Mouse (Mus musculus) embryonic facial prominence, embryonic 15.5 days (tissue): Measurements from ENCODE around the gene Apoc1. TPM values are rescaled to one million over a fixed set of nuclear protein-coding genes. Genes with fewer than 3 reads are reported as not detected.
A peak's percentile ranks its signal among the peaks of the same experiment; 100 is the strongest.

Experiments used
- ATAC-seq: fragments of 200-750 bp; cut with Nextera tagmentation; 2 replicates; pipeline ENCODE4 v1.8.0; 2017; ENCODE audit warnings: low read depth, moderate TSS enrichment; ENCODE audit not compliant: insufficient number of reproducible peaks, low FRiP score, low TSS enrichment
- H3K27ac ChIP-seq: fragments of 300-500 bp; sonication (generic); replicated peaks from 2 replicates; pipeline ENCODE4 v1.5.1; 2015; ENCODE audit warnings: mild to moderate bottlenecking, inconsistent platforms
- H3K27me3 ChIP-seq: fragments of 300-500 bp; sonication (generic); 2 replicates; pipeline ENCODE4 v1.6.1; 2015; ENCODE audit warnings: inconsistent platforms
- H3K36me3 ChIP-seq: fragments of 300-500 bp; sonication (generic); 2 replicates; pipeline ENCODE4 v1.6.1; 2015; ENCODE audit warnings: mild to moderate bottlenecking, inconsistent platforms
- H3K4me1 ChIP-seq: fragments of 300-500 bp; sonication (generic); 2 replicates; pipeline ENCODE4 v1.6.1; 2015; ENCODE audit warnings: inconsistent platforms
- H3K4me2 ChIP-seq: fragments of 300-500 bp; sonication (generic); replicated peaks from 2 replicates; pipeline ENCODE4 v1.6.1; 2015; ENCODE audit warnings: mild to moderate bottlenecking, inconsistent platforms
- H3K4me3 ChIP-seq: fragments of 300-500 bp; sonication (generic); replicated peaks from 2 replicates; pipeline ENCODE4 v1.5.1; 2015; ENCODE audit warnings: mild to moderate bottlenecking, inconsistent platforms
- H3K9ac ChIP-seq: fragments of 300-500 bp; sonication (generic); 2 replicates; pipeline ENCODE4 v1.6.1; 2015; ENCODE audit warnings: inconsistent platforms
- H3K9me3 ChIP-seq: fragments of 300-500 bp; sonication (generic); replicated peaks from 2 replicates; pipeline ENCODE4 v1.6.1; 2016; ENCODE audit warnings: inconsistent platforms
- WGBS: fragments of 180-500 bp; shearing (Covaris S2); methylation state at CpG from one replicate; pipeline ENCODE4 v1.1.7; 2015; 5-methylcytosine and 5-hydroxymethylcytosine counted together
- polyA plus RNA-seq: library from polyadenylated mRNA; unstranded; fragments of >200 nt; fragmentation: Nextera tagmentation; extraction: Ambion mirVana; gene quantifications from 2 replicates; pipeline ENCODE4 v1.2.1, GENCODE M21; 2015

Apoc1 gene
- polyA plus RNA-seq, 1 experiment from 2014 or later = 38.9 TPM

DNA sequence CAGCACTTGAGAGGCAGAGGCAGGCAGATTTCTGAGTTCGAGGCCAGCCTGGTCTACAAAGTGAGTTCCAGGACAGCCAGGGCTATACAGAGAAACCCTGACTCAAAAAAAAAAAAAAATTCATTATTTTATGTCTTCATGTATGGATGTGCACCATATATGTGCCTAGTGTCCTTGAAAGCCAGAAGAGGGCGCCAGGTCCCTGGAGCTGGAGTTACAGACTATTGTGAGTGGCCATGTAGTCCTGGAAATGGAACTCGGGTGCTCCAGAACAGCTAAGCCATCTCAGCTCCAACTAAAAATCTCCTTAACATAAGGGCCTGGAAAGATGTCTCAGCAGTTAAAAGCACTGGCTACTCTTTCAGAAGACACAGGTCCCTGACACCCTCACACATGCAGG lies 25.7 kb downstream of the Apoc1 start:
- 67% methylated on average over 3 of the region's 3 CpGs for WGBS
- no peak for ATAC-seq
- H3K36me3 ChIP-seq = peaks cover 3% of the 10 kb centered on the region; the same call in 1 of the 2 replicates
- H3K9me3 ChIP-seq = no peaks in the 10 kb centered on the region
- H3K4me2 ChIP-seq = no peak overlapping the region
- no peak overlapping the region for H3K27ac ChIP-seq
- no peak overlapping the region for H3K9ac ChIP-seq
- H3K27me3 ChIP-seq = no peaks in the 10 kb centered on the region
- no peak overlapping the region for H3K4me3 ChIP-seq
- H3K4me1 ChIP-seq = peaks cover 21% of the 10 kb centered on the region

DNA sequence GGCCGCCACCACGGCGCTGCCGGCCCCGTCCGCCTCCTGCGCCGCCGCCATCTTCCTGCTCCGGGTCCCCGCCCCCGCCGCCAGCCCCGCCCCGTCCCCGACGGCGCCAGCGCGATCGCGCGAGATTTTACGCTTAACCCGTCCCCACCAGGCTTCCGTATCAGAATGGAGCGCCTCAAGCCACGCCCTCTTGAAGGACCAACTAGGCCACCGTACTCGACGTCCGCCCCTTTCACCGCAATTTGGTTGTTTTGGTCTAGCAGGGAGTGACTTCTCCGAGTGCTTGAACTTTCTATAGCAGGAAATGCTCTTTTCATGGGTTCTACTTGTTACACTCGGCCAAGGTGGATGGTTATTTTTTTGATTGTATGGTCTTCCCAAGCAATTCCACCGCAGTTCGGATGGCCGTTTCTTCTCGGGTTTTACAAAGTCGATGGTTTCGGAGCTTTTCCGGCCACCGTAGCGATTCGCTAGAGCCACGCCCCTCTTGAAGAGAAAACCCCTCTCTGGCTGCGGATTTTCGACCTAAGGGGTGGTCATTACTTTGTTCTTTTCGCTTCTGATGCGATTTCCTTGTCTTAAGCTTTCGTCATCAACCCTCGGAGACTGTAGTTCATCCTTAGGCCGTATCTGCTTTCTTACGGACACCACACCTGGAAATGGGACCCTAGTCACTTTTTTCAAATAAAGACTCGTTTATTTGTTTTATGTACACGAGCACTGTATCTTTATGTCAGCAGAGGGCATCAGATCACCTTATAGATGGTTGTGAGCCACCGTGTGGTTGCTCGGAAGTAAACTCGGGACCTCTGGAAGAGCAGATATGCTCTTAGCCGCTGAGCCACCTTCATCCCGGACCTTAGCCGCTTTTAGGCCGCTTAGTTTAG lies 27.3 kb downstream of the Apoc1 start, which contains the start of gene Clptm1:
Gene Clptm1, minus strand, starts transcription at position 79 of the 887 bp plus-strand sequence.
- H3K9me3 ChIP-seq = no peaks in the 10 kb centered on the region
- H3K4me2 ChIP-seq = peak within 1 kb of the TSS; percentile 67
- H3K4me3 ChIP-seq = peak within 1 kb of the TSS; percentile 99
- H3K27ac ChIP-seq = peak within 1 kb of the TSS; percentile 99
- peaks cover 21% of the 10 kb centered on the region for H3K4me1 ChIP-seq
- peak; percentile 88 for ATAC-seq
- WGBS = under 1% methylated on average over 53 of the region's 63 CpGs
- H3K9ac ChIP-seq = peak within 1 kb of the TSS; percentile 97
- no peaks in the 10 kb centered on the region for H3K27me3 ChIP-seq
- H3K36me3 ChIP-seq = peaks cover 5% of the 10 kb centered on the region; the same call in 1 of the 2 replicates

DNA sequence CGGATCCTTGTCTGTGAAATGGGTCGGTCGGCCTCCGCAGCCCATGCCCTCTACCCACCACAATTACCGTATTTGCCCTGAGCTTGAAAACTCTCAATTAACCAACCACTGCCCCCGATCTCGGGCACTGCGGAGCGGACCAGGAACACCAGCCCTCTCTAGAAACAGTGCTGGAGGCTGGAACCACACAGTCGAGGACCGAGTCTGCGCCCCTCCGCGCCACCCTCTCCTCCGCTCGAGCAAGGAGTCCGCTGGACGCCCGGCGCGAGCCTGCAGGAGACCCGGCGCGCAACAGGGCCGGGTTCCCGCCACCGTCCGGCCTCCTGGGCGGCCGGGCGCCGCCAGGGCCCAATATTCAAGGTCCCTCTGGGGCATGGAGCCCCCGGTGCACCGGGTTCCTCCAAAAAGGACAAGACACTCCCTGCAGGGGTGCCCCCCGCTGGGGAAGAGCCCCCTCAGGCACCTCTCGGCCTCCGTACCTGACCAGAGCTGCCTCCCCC lies 28.0 kb downstream of the Apoc1 start:
- peak; percentile 45 for ATAC-seq
- H3K4me1 ChIP-seq = peaks cover 21% of the 10 kb centered on the region

DNA sequence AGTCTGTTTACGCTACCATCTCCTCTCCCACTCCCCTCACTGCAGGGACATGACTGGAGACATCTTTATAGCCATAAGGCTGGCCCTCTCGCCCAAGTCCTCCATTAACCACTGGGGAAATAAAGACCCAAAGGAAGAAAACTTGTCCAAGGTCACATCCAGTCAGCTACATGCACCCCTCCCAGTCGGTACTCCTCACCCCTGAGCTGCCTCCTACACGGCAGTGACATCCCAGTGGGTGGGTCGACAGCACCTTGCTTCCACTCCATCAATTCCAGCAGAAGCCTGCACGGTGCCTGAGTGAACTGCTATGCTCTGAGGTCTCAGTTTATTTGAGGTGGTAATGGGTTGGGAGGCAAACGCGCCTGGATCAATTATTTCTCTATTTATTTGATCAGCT lies 28.5 kb downstream of the Apoc1 start:
- Histone ChIP-seq H3K27ac (no peak overlapping the region), H3K36me3 (peaks cover 13% of the 10 kb centered on the region), H3K9ac (peak overlapping the region; percentile 97), H3K4me1 (peaks cover 16% of the 10 kb centered on the region), H3K4me2 (peak overlapping the region; percentile 67), H3K9me3 (no peaks in the 10 kb centered on the region), H3K4me3 (peak overlapping the region; percentile 99), H3K27me3 (no peaks in the 10 kb centered on the region)
- 14% methylated on average over 8 of the region's 8 CpGs for WGBS
- no peak for ATAC-seq

More for the DNA sequence above, 28.0 kb downstream of the Apoc1 start:
- H3K9me3 ChIP-seq = no peaks in the 10 kb centered on the region
- peak overlapping the region; percentile 67 for H3K4me2 ChIP-seq
- peak overlapping the region; percentile 75 for H3K27ac ChIP-seq
- under 1% methylated on average over 32 of the region's 37 CpGs for WGBS
- H3K4me3 ChIP-seq = peak overlapping the region; percentile 99
- H3K36me3 ChIP-seq = peaks cover 11% of the 10 kb centered on the region
- peak overlapping the region; percentile 97 for H3K9ac ChIP-seq
- no peaks in the 10 kb centered on the region for H3K27me3 ChIP-seq

DNA sequence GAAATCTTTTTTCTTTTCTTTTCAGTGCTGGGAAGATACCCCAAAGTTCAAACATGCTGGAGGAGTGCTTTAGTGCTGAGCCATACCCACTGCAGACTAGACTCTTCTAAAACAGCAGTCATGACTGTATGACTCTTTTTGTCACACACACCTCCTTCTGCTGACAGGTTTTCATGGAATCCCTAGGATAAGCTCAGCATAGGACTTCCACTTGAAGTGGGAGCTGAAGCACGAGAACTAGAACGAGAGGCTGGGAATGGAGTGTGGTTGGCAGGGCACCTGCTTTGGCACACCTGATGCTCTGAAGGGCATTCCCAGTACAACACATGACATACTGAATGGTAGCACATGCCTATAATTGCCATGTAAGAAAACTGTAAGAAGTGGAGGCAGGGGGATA lies 39.8 kb downstream of the Apoc1 start:
- no peak overlapping the region for H3K9ac ChIP-seq
- no peak overlapping the region for H3K4me3 ChIP-seq
- no peaks in the 10 kb centered on the region for H3K4me1 ChIP-seq
- no peaks in the 10 kb centered on the region for H3K27me3 ChIP-seq
- no peak for ATAC-seq
- WGBS = 95% methylated on average over 2 of the region's 2 CpGs
- no peak overlapping the region for H3K4me2 ChIP-seq
- no peak overlapping the region for H3K27ac ChIP-seq
- H3K9me3 ChIP-seq = no peaks in the 10 kb centered on the region
- H3K36me3 ChIP-seq = peaks cover 70% of the 10 kb centered on the region

DNA sequence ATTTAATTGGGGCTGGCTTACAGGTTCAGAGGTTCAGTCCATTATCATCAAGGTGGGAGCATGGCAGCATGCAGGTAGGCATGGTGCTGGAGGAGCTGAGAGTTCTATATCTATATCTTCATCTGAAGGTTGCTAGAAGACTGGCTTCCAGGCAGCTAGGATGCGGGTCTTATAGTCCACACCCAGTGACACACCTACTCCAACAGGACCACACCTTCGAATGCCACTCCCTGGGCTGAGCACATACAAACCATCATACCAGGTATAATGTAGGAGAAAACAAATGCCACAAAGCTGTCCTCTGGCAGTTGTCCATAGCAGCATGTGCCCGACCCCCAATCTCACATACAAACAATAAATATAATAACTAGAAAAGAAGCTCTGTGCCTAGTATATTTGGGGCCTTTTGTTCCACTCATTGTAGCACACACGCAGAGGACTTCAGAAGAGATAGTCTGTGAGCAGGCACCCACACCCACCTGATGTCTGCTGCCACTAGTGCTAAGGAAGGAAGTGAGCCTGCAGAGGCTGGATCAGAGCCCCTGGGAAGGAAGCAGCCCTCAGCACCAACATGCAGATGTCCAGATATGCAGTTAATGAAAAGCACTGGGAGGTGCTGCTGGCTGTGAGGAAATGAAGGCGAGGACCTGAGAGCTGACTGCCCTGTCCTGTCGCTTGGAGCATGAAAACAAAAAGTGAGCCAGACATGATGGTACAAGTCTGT lies 41.2 kb downstream of the Apoc1 start:
- no peak overlapping the region for H3K4me2 ChIP-seq
- H3K36me3 ChIP-seq = peaks cover 78% of the 10 kb centered on the region
- no peak overlapping the region for H3K9ac ChIP-seq
- H3K27ac ChIP-seq = no peak overlapping the region
- H3K4me3 ChIP-seq = no peak overlapping the region
- 87% methylated on average over 6 of the region's 6 CpGs for WGBS
- H3K9me3 ChIP-seq = no peaks in the 10 kb centered on the region
- no peaks in the 10 kb centered on the region for H3K4me1 ChIP-seq
- ATAC-seq = no peak
- no peaks in the 10 kb centered on the region for H3K27me3 ChIP-seq

DNA sequence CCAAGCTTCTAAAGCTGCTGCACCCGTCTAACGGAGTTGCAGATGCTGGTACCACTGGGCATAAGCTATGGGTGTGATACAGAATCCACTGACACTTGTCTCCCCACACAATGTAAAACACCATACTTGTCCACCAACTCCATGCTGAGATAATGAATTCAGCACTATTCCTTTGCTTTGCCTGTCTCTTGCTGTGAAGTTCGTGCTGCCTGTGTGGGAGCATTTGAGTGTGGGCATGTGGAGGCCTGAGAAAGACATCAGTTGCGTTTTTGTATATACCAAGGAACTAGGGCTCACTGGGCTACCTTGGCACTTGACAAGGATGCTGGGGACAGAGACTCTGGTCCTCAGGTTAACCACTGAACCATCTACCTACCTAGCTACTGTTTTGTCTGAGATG lies 51.2 kb downstream of the Apoc1 start:
- H3K4me1 ChIP-seq = no peaks in the 10 kb centered on the region
- no peak overlapping the region for H3K4me3 ChIP-seq
- peaks cover 97% of the 10 kb centered on the region for H3K36me3 ChIP-seq
- ATAC-seq = no peak
- H3K9me3 ChIP-seq = no peaks in the 10 kb centered on the region
- H3K9ac ChIP-seq = no peak overlapping the region
- no peak overlapping the region for H3K27ac ChIP-seq
- 95% methylated on average over 4 of the region's 4 CpGs for WGBS
- H3K27me3 ChIP-seq = no peaks in the 10 kb centered on the region
- H3K4me2 ChIP-seq = no peak overlapping the region

Other genes with a start within 250 kb of the Apoc1 start
- gene Mark4, start 233.8 kb downstream of the Apoc1 start, polyA plus RNA-seq = 11.8 and 14.4 TPM in 2 replicates
- gene Exoc3l2, start 229.3 kb downstream of the Apoc1 start, polyA plus RNA-seq = 1.2 and 1.4 TPM in 2 replicates
- 2.4 and 2.8 TPM in 2 replicates for gene Bloc1s3, start 184.3 kb downstream of the Apoc1 start, polyA plus RNA-seq
- gene Trappc6a, start 184.3 kb downstream of the Apoc1 start, polyA plus RNA-seq = 89.5 and 101 TPM in 2 replicates
- gene Nkpd1, start 174.8 kb downstream of the Apoc1 start, polyA plus RNA-seq = 3.1 and 3.3 TPM in 2 replicates
- 31.4 and 36.0 TPM in 2 replicates for gene Ppp1r37, start 129.6 kb downstream of the Apoc1 start, polyA plus RNA-seq
- 1.5 and 2.2 TPM in 2 replicates for gene Zfp296, start 115.4 kb downstream of the Apoc1 start, polyA plus RNA-seq
- gene Gemin7, start 115.1 kb downstream of the Apoc1 start, polyA plus RNA-seq = 149 and 162 TPM in 2 replicates
- 58.3 and 66.1 TPM in 2 replicates for gene Clasrp, start 88.2 kb downstream of the Apoc1 start, polyA plus RNA-seq
- gene Relb, start 63.2 kb downstream of the Apoc1 start, polyA plus RNA-seq = 14.0 and 15.8 TPM in 2 replicates
- gene Clptm1, start 27.6 kb downstream of the Apoc1 start, polyA plus RNA-seq = 78.0 and 89.1 TPM in 2 replicates
- 0.67 and 1.3 TPM in 2 replicates for gene Apoc2, start 14.7 kb downstream of the Apoc1 start, polyA plus RNA-seq
- not detected in 2 replicates for gene Gm44805, start 11.2 kb downstream of the Apoc1 start, polyA plus RNA-seq
- 0.16 TPM in 1 of 2 replicates, not detected in the other for gene Apoc4, start 11.2 kb downstream of the Apoc1 start, polyA plus RNA-seq
- 442 and 474 TPM in 2 replicates for gene Apoe, start 6.5 kb upstream of the Apoc1 start, polyA plus RNA-seq
- gene Tomm40, start 22.8 kb upstream of the Apoc1 start, polyA plus RNA-seq = 146 and 148 TPM in 2 replicates
- gene Nectin2, start 57.8 kb upstream of the Apoc1 start, polyA plus RNA-seq = 79.6 and 86.6 TPM in 2 replicates
- 158 and 163 TPM in 2 replicates for gene Bcam, start 78.4 kb upstream of the Apoc1 start, polyA plus RNA-seq
- 13.2 and 17.2 TPM in 2 replicates for gene Cblc, start 104.1 kb upstream of the Apoc1 start, polyA plus RNA-seq
- 4.7 and 6.9 TPM in 2 replicates for gene Bcl3, start 130.1 kb upstream of the Apoc1 start, polyA plus RNA-seq
- 0.59 TPM in 1 of 2 replicates, not detected in the other for gene Gm19345, start 159.3 kb upstream of the Apoc1 start, polyA plus RNA-seq
- gene Ceacam16, start 168.6 kb upstream of the Apoc1 start, polyA plus RNA-seq = not detected in 2 replicates
- 4.1 and 5.5 TPM in 2 replicates for gene Ceacam19, start 195.3 kb upstream of the Apoc1 start, polyA plus RNA-seq
- 13.2 and 14.1 TPM in 2 replicates for gene Pvr, start 228.5 kb upstream of the Apoc1 start, polyA plus RNA-seq